Mouse (Mus musculus): ENCODE data around the gene Pex7. TPM values are rescaled to one million over a fixed set of nuclear protein-coding genes. Genes with fewer than 3 reads are reported as not detected.
A peak's percentile ranks its signal among the peaks of the same experiment; 100 is the strongest.

The Pex7 gene
- polyA plus RNA-seq (2016; fragmentation: Nextera tagmentation; extraction: Ambion mirVana) = 25.5 and 28.9 TPM in 2 replicates

DNA sequence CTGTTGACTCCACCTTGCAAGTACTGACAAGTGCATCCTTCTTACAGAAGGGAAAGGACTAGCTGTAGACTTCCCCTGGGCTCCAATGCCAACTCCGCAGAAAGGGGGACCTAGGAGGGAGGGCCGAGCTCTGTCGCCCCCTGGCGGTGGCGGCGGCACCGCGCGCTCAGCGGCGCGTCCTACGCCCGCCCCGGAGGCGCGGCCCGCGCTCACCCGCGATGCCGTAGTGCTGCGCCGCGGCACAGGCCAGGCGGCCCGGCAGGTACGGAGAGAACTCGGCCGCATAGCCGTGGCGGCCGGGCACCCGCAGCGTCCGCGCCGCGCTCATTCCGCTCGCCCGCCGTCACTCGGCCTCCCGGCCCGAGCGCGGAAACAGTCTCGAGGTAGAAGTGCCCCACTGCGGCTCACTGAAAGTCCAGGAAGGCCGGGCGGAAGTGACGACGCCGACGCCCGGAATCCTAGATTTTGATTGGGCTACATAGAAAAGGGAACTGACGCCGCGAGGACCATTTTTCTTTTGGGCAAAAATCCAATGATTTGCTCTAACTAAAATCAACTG lies at the start of gene Pex7:
Pex7 (minus strand) TSS at position 444 of the 559 bp plus-strand sequence.
- Histone ChIP-seq H3K4me1 (no peaks in the 10 kb centered on the region), H3K4me3 (peak within 1 kb of the TSS; percentile 73), H3K9me3 (no peaks in the 10 kb centered on the region), H3K27ac (peak within 1 kb of the TSS; percentile 96), H3K27me3 (ENCODE audit: poor library complexity, severe bottlenecking) (peaks cover 12% of the 10 kb centered on the region), H3K36me3 (replicated peaks) (no peaks in the 10 kb centered on the region)
- DNase-seq (ENCODE audit: extremely low spot score, low spot score) = peak; percentile 90
- under 1% methylated on average over 60 of the region's 60 CpGs for WGBS

DNA sequence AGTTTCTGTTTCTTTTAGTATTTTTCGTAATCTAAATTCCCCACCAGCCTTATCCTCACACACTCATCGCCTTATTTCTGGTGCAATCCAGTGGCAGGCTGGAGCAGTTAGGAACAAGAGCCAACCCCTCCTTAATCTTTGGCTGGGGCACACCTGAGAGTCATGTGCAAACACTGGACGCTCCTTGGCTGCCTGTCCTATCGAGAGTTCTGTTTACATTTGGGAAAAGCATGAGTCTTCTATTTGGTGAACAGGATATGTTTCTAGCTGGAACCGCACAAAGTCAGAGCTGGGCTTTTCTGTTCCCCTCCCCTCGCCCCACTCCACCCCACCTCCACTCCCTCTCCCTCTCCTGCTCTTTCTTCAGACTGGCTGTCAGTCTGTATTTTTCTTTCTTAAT lies 49.3 kb upstream of the Pex7 start:
- 83% methylated on average over 6 of the region's 6 CpGs for WGBS
- DNase-seq (ENCODE audit: extremely low spot score, low spot score) = no peak
- H3K36me3 ChIP-seq (replicated peaks) = no peaks in the 10 kb centered on the region

DNA sequence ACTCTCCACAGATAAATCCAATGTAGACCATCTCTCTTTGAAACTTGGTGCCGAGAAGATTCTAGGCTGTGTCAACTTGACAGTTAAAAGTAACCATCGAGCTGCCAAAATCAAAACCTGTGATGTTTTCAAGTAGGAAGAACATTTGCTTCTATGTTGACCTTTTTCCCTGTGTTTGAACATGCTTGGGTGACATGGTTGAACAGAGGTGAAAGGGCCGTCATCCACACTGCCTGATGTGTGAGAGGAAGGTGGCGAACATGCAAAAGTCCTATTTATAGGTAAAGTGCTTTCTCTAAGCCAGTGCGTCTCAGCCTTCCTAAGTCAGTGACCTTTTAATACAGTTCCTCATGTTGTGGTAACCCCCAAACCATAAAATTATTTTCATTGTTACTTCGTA lies 48.3 kb upstream of the Pex7 start:
- Histone ChIP-seq H3K4me1 (peaks cover 4% of the 10 kb centered on the region; the same call in 1 of the 2 replicates), H3K27ac (no peak overlapping the region), H3K4me3 (no peak overlapping the region), H3K9me3 (no peaks in the 10 kb centered on the region), H3K36me3 (replicated peaks) (no peaks in the 10 kb centered on the region), H3K27me3 (ENCODE audit: poor library complexity, severe bottlenecking) (no peaks in the 10 kb centered on the region)
- WGBS = 93% methylated on average over 6 of the region's 6 CpGs
- DNase-seq (ENCODE audit: extremely low spot score, low spot score) = no peak

More for the DNA sequence above, 49.3 kb upstream of the Pex7 start:
- H3K9me3 ChIP-seq = no peaks in the 10 kb centered on the region
- H3K27ac ChIP-seq = no peak overlapping the region
- H3K27me3 ChIP-seq (ENCODE audit: poor library complexity, severe bottlenecking) = no peaks in the 10 kb centered on the region
- no peak overlapping the region for H3K4me3 ChIP-seq
- peaks cover 7% of the 10 kb centered on the region; the same call in 1 of the 2 replicates for H3K4me1 ChIP-seq

DNA sequence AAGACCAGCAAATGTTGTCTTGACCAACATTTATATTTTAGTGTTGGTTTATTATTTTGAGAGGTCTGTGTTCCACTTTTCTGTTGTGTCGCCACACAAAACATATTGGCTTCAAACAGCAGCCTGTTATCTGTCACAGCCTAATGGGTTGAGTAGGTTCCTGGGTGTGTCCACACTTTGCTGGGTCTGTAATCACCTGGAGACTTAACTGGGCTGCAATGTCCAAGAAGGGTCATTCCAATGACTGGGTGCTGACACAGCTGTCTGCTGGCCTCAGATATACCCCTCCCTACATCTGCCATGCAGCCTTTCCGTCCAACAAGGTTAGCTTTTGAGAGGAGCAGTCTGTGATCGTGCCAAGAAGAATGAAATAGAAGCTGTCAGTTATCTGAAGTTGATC lies 47.1 kb upstream of the Pex7 start:
- 89% methylated on average over 3 of the region's 3 CpGs for WGBS
- H3K4me3 ChIP-seq = no peak overlapping the region
- H3K9me3 ChIP-seq = no peaks in the 10 kb centered on the region
- H3K27me3 ChIP-seq (ENCODE audit: poor library complexity, severe bottlenecking) = no peaks in the 10 kb centered on the region
- H3K27ac ChIP-seq = no peak overlapping the region
- no peak for DNase-seq (ENCODE audit: extremely low spot score, low spot score)
- no peaks in the 10 kb centered on the region for H3K36me3 ChIP-seq (replicated peaks)
- H3K4me1 ChIP-seq = peaks cover 4% of the 10 kb centered on the region; the same call in 1 of the 2 replicates

DNA sequence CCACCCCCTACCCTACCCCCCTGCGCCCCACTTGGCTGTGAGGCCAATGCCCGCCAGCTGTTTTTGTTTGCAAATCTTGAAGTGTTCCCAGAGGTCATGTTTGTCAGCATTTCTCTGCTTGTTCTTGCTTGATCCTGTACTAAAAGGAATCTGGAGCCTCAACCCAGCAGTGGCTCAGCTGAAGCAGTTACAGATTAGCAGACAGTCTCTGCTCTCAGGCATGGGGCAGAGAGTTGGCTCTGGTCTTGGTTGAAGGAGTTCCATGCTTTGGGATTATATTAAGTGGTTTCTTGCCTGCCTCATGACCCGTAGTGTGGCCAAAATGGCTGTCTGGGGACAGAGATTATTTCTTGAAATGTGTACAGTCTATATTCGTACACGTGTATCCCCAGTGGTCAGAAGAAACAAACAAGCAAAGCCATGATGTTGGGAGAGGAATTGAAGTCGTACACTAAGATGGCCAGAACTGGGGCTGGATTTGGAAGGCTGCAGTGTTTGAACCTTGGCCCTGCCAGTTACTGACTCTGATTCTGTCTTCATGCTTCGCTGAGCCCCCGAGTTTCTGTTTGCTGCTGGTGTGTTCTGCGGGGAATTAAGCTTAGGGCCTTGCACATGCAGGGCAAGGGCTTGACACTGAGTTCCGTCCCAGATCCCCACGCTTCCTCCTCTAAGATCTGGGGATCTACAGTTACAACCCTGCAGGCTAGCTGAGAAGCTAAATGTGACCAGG lies 45.7 kb upstream of the Pex7 start:
- no peak for DNase-seq (ENCODE audit: extremely low spot score, low spot score)
- Histone ChIP-seq H3K9me3 (no peaks in the 10 kb centered on the region), H3K27ac (no peak overlapping the region), H3K4me3 (no peak overlapping the region), H3K27me3 (ENCODE audit: poor library complexity, severe bottlenecking) (no peaks in the 10 kb centered on the region), H3K4me1 (peaks cover 7% of the 10 kb centered on the region; the same call in 1 of the 2 replicates), H3K36me3 (replicated peaks) (no peaks in the 10 kb centered on the region)
- 87% methylated on average over 11 of the region's 11 CpGs for WGBS

DNA sequence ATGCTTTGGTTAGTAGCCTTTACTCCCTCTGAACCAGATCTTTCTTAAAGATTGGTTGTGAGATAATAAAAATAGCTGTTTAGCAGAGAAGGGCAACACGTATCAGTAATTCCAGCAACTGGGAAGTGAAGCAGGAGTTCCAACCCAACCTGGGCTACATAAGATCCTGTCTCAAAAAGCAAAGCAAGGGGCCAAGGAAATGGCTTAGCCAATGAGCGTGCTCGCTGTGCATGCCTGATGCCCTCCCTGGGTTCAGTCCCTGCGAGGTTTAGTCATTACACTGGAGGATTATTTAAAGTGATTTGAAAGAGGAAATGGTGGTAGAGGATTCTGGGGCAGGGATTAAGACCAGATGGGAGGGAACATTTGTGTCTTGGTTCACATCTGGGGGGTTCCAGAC lies 41.6 kb upstream of the Pex7 start:
- H3K27me3 ChIP-seq (ENCODE audit: poor library complexity, severe bottlenecking) = no peaks in the 10 kb centered on the region
- WGBS = 81% methylated on average over 4 of the region's 4 CpGs
- no peak for DNase-seq (ENCODE audit: extremely low spot score, low spot score)
- no peak overlapping the region for H3K27ac ChIP-seq
- H3K4me1 ChIP-seq = 0 out of 2 replicates have a peak, but pooled peaks cover 2% of the 10 kb centered on the region
- no peak overlapping the region for H3K4me3 ChIP-seq
- no peaks in the 10 kb centered on the region for H3K9me3 ChIP-seq
- no peaks in the 10 kb centered on the region for H3K36me3 ChIP-seq (replicated peaks)

DNA sequence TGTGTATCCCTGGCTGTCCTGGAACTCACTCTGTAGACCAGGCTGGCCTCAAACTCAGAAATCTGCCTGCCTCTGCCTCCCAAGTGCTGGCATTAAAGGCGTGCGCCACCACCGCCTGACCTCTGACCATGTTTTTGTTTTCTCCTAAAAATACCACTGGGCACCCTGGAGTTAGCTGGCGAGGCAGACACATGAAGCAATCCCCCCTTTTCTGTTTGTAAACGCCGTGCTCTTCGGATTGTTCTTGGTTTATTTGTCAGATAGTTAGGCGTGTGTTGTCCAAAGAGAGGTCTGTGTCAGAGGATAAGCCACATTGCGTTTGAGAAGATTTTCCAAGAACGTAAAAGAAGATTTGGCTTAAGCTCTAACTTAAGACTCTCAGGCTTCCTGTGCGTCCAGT lies 40.9 kb upstream of the Pex7 start:
- no peak overlapping the region for H3K4me3 ChIP-seq
- WGBS = 92% methylated on average over 11 of the region's 11 CpGs
- H3K27me3 ChIP-seq (ENCODE audit: poor library complexity, severe bottlenecking) = no peaks in the 10 kb centered on the region
- no peak overlapping the region for H3K27ac ChIP-seq
- no peak for DNase-seq (ENCODE audit: extremely low spot score, low spot score)
- no peaks in the 10 kb centered on the region for H3K9me3 ChIP-seq
- no peaks in the 10 kb centered on the region for H3K36me3 ChIP-seq (replicated peaks)
- H3K4me1 ChIP-seq = 0 out of 2 replicates have a peak, but pooled peaks cover 2% of the 10 kb centered on the region

DNA sequence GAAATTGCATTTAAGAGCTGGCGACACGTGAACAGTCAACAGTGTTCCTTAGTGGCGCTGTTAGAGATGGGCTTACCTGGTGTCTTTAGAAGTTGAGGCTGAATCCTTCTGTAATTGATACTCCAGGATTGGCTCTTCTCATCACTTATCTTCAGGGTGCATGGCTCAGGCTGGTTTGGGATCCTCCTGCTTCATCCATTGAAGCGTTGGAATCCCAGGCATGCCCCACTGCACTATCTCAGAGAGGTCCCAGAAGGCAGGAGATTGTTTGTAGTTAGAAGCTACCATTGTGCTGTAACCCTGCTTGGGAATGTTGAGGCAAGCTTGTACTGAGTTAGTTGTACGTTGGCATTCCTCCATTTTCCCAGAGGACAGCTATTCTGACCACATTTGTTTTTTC lies 40.4 kb upstream of the Pex7 start:
- Histone ChIP-seq H3K4me3 (no peak overlapping the region), H3K27ac (no peak overlapping the region), H3K27me3 (ENCODE audit: poor library complexity, severe bottlenecking) (no peaks in the 10 kb centered on the region), H3K36me3 (replicated peaks) (no peaks in the 10 kb centered on the region), H3K9me3 (no peaks in the 10 kb centered on the region), H3K4me1 (0 out of 2 replicates have a peak, but pooled peaks cover 2% of the 10 kb centered on the region)
- DNase-seq (ENCODE audit: extremely low spot score, low spot score) = no peak
- 90% methylated on average over 5 of the region's 5 CpGs for WGBS

DNA sequence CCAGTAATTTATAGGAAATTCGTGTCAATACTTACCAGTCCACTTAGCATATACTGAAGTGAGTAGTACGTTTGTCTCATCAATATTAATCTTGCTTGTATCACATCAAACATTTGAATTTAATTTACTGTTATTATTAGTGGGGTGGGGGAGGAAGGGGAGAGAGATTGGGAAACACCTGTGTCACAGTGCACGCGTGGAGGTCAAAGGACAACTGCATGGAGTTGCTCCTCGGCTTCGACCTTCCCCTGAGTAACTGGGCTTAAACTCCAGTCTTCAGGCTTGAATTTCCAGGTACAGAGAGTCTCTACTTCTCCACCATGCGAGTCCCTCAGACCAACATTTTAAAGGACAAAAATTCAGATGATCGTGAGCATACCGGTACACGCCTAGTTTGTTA lies 40.0 kb upstream of the Pex7 start:
- WGBS = 93% methylated on average over 10 of the region's 10 CpGs
- Histone ChIP-seq H3K27me3 (ENCODE audit: poor library complexity, severe bottlenecking) (no peaks in the 10 kb centered on the region), H3K4me1 (0 out of 2 replicates have a peak, but pooled peaks cover 2% of the 10 kb centered on the region), H3K9me3 (no peaks in the 10 kb centered on the region), H3K27ac (no peak overlapping the region), H3K4me3 (no peak overlapping the region), H3K36me3 (replicated peaks) (no peaks in the 10 kb centered on the region)
- DNase-seq (ENCODE audit: extremely low spot score, low spot score) = no peak

DNA sequence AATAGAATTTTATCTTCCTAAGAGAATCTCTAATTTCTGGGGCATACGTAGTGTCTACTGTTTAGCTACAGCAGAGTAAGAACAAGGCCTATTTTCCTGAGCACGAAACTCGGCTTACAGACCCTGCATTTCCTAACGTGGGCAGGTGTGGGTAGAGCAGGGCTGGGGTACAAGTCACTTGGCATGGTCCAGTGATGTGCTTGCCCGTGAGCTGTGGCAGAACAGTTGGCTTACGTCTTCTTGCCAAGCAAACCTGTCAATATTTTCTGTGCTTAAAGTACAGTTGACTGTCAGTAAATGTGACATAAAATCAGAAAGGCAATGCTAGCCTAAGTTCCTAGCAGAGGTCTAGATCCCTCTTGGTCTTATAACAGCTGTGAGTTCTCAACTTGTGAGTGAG lies 39.2 kb upstream of the Pex7 start:
- no peak overlapping the region for H3K27ac ChIP-seq
- DNase-seq (ENCODE audit: extremely low spot score, low spot score) = no peak
- no peaks in the 10 kb centered on the region for H3K9me3 ChIP-seq
- H3K4me3 ChIP-seq = no peak overlapping the region
- no peaks in the 10 kb centered on the region for H3K36me3 ChIP-seq (replicated peaks)
- 89% methylated on average over 6 of the region's 6 CpGs for WGBS
- H3K4me1 ChIP-seq = 0 out of 2 replicates have a peak, but pooled peaks cover 2% of the 10 kb centered on the region
- no peaks in the 10 kb centered on the region for H3K27me3 ChIP-seq (ENCODE audit: poor library complexity, severe bottlenecking)

DNA sequence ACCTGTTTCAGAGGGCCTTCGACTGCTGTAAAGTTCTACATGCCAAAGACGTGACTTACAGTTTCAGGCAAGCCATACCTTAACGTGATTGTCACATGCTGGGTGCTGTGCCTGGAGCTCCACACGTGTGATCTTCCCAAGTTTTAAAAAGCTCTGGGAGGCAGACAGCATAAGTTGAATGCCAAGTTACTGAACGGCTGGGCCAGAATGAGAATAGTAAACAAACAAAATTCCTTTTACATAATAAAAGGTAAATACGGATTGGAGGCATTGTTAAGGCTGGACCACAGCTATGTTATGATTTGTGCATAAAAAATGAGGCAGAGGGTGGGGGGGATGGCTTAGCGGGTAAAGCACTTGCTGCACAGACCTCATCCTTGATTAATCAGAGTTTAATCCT lies 38.2 kb upstream of the Pex7 start:
- no peak for DNase-seq (ENCODE audit: extremely low spot score, low spot score)

DNA sequence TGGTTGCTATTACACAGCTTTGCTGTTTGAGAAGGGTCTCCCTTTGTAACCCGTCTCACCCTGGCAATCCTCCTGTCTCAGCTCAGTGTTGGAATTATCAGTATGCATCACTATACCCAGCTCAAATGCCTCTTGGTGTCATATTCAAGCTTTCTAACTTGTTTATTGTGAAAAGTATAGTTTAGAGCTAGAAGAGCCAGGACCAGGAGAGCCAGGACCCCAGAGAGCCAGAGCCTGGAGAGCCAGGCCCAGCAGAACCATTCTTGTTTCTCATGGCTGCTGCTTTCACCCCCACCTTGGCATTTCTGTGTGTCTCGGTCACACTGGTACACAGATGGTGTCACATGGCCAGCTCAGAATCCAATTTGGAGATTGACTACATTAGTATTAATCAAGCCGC lies 35.1 kb upstream of the Pex7 start:
- Histone ChIP-seq H3K27ac (no peak overlapping the region), H3K4me3 (no peak overlapping the region), H3K4me1 (peaks cover 12% of the 10 kb centered on the region), H3K9me3 (no peaks in the 10 kb centered on the region), H3K27me3 (ENCODE audit: poor library complexity, severe bottlenecking) (peaks cover 5% of the 10 kb centered on the region; the same call in 1 of the 2 replicates), H3K36me3 (replicated peaks) (no peaks in the 10 kb centered on the region)
- 93% methylated on average over 3 of the region's 3 CpGs for WGBS
- no peak for DNase-seq (ENCODE audit: extremely low spot score, low spot score)

More for the DNA sequence above, 38.2 kb upstream of the Pex7 start:
- WGBS = 84% methylated on average over 7 of the region's 7 CpGs
- Histone ChIP-seq H3K27me3 (ENCODE audit: poor library complexity, severe bottlenecking) (no peaks in the 10 kb centered on the region), H3K27ac (no peak overlapping the region), H3K4me3 (no peak overlapping the region), H3K4me1 (0 out of 2 replicates have a peak, but pooled peaks cover 2% of the 10 kb centered on the region), H3K36me3 (replicated peaks) (no peaks in the 10 kb centered on the region), H3K9me3 (no peaks in the 10 kb centered on the region)

DNA sequence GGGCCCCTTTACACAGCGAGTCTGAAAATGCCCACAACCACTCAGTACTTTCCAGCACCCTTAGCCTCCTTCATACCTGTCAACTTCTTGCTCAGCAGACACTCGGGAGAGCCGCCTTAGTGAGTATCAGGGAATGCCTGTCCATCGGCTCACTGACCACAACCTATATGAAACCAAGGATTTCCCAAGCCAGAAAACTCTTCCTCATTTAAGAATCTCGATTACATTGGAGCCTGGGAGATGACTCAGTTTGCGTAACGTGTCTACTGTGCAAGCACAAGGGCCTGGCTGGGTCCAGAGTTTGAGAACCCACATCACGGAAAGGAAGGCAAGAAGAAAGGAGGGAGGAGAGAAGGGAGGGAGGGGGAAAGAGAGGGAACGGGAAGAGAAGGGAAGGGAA lies 34.4 kb upstream of the Pex7 start:
- Histone ChIP-seq H3K9me3 (no peaks in the 10 kb centered on the region), H3K4me3 (no peak overlapping the region), H3K27ac (no peak overlapping the region), H3K27me3 (ENCODE audit: poor library complexity, severe bottlenecking) (peaks cover 12% of the 10 kb centered on the region), H3K36me3 (replicated peaks) (no peaks in the 10 kb centered on the region), H3K4me1 (peaks cover 16% of the 10 kb centered on the region)
- DNase-seq (ENCODE audit: extremely low spot score, low spot score) = no peak
- 85% methylated on average over 9 of the region's 9 CpGs for WGBS

All from forebrain, embryonic 10.5 days (tissue).